Mouse (Mus musculus) heart, postnatal 14 days (tissue): Measurements from ENCODE around the gene Gm20532. TPM values are rescaled to one million over a fixed set of nuclear protein-coding genes. Genes with fewer than 3 reads are reported as not detected.

Experiments
- microRNA-seq, 2 experiments: library from miRNA; unstranded; fragments of <30 nt; microRNA quantifications; one replicate each; pipeline ENCODE4 v1.2.0; 2021 to 2022
- total RNA-seq, 2 experiments: library from RNA; stranded (reverse); gene quantifications; 2 replicates each; pipeline ENCODE4 v1.2.3; 2021

Gene Gm20532
- total RNA-seq, 2 experiments from 2014 or later = not detected

Small RNA genes lying within 50 kb of the gene (microRNA-seq; reads per million reads assigned to microRNA genes)
- gene Mir126a = 0.36 to 8.1 reads per million in 2 experiments
- 0 reads per million in 2 experiments for gene Mir126b

Other genes starting within 250 kb of the Gm20532 start
- 10 to 100 TPM; 15.5 to 16.3 TPM for gene Dnlz, start 234.5 kb upstream of the Gm20532 start, total RNA-seq
- 1 to 10 TPM; 1.3 to 1.5 TPM for gene Card9, start 225.7 kb upstream of the Gm20532 start, total RNA-seq
- gene Snapc4, start 206.0 kb upstream of the Gm20532 start, total RNA-seq = 10 to 100 TPM; 11.8 to 13.3 TPM
- 10 to 100 TPM; 55.4 to 58.6 TPM for gene Entr1, start 197.3 kb upstream of the Gm20532 start, total RNA-seq
- gene Pmpca, start 197.3 kb upstream of the Gm20532 start, total RNA-seq = 100 to 1,000 TPM; 118 to 121 TPM
- 10 to 100 TPM; 15.6 to 15.9 TPM for gene Inpp5e, start 177.4 kb upstream of the Gm20532 start, total RNA-seq
- 10 to 100 TPM; 37.4 to 40.5 TPM for gene Sec16a, start 141.4 kb upstream of the Gm20532 start, total RNA-seq
- 10 to 100 TPM; 43.8 to 49.4 TPM for gene Notch1, start 70.0 kb upstream of the Gm20532 start, total RNA-seq
- gene Egfl7, start 6.6 kb upstream of the Gm20532 start, total RNA-seq = 100 to 1,000 TPM; 224 to 237 TPM
- gene Agpat2, start 17.8 kb downstream of the Gm20532 start, total RNA-seq = 10 to 100 TPM; 47.8 to 51.8 TPM
- 10 to 100 TPM; 15.4 to 17.0 TPM for gene Fam69b, start 41.8 kb downstream of the Gm20532 start, total RNA-seq
- not detected for gene Lcn4, start 84.6 kb downstream of the Gm20532 start, total RNA-seq